Mouse (Mus musculus): ENCODE results near the gene Selenow. TPM values are rescaled to one million over a fixed set of nuclear protein-coding genes. Genes with fewer than 3 reads are reported as not detected.

The Selenow gene
- polyA plus RNA-seq, 1 experiment from 2014 or later: 235 TPM

- 0 out of 2 replicates have a peak overlapping the region, but pooled peaks have one; percentile 65 for H3K4me2 ChIP-seq (ENCODE audit: low read depth, low read length)
- no peaks in the 10 kb centered on the region for H3K9me3 ChIP-seq (replicated peaks; ENCODE audit: control insufficient read depth, low read length)
- H3K4me3 ChIP-seq (ENCODE audit: low read depth, low read length): no peak overlapping the region
- peaks cover 1% of the 10 kb centered on the region; the same call in 1 of the 2 replicates for H3K36me3 ChIP-seq (ENCODE audit: control insufficient read depth, insufficient read depth)
- peaks cover 3% of the 10 kb centered on the region; the same call in 1 of the 2 replicates for H3K27me3 ChIP-seq (ENCODE audit: control insufficient read depth, insufficient read depth, low read depth, low read length)
- WGBS (ENCODE audit: insufficient replicate concordance): 44% methylated on average over 7 of the region's 7 CpGs
- no peak overlapping the region for H3K27ac ChIP-seq (ENCODE audit: low read length)
- no peak overlapping the region for H3K9ac ChIP-seq (ENCODE audit: low read depth, low read length)
- peaks cover 69% of the 10 kb centered on the region for H3K4me1 ChIP-seq (ENCODE audit: control insufficient read depth, low read depth, low read length)
- no peak for ATAC-seq (ENCODE audit: low read depth)
These were observed 27.1 kb upstream of the Selenow start for GRCm38 (mm10) chr7:15949216-15949790.

GRCm38 (mm10) chr7:15948381-15948941, 26.3 kb upstream of the Selenow start:
- Histone ChIP-seq H3K4me3 (ENCODE audit: low read depth, low read length) (peak overlapping the region; percentile 44), H3K9ac (ENCODE audit: low read depth, low read length) (peak overlapping the region; percentile 63), H3K9me3 (replicated peaks; ENCODE audit: control insufficient read depth, low read length) (no peaks in the 10 kb centered on the region), H3K27ac (ENCODE audit: low read length) (peak overlapping the region; percentile 65), H3K4me1 (ENCODE audit: control insufficient read depth, low read depth, low read length) (peaks cover 62% of the 10 kb centered on the region), H3K4me2 (ENCODE audit: low read depth, low read length) (peak overlapping the region; percentile 65), H3K36me3 (ENCODE audit: control insufficient read depth, insufficient read depth) (peaks cover 10% of the 10 kb centered on the region), H3K27me3 (ENCODE audit: control insufficient read depth, insufficient read depth, low read depth, low read length) (peaks cover 3% of the 10 kb centered on the region; the same call in 1 of the 2 replicates)
- ATAC-seq (ENCODE audit: low read depth): peak; percentile 60
- WGBS (ENCODE audit: insufficient replicate concordance): 2% methylated on average over 23 of the region's 23 CpGs

- no peak overlapping the region; the same call in 1 of the 2 replicates for H3K9ac ChIP-seq (ENCODE audit: low read depth, low read length)
- no peak overlapping the region for H3K4me3 ChIP-seq (ENCODE audit: low read depth, low read length)
- 21% methylated on average over 4 of the region's 4 CpGs for WGBS (ENCODE audit: insufficient replicate concordance)
- H3K27ac ChIP-seq (ENCODE audit: low read length): peak overlapping the region; percentile 65
- H3K4me2 ChIP-seq (ENCODE audit: low read depth, low read length): peak overlapping the region; percentile 65
- H3K9me3 ChIP-seq (replicated peaks; ENCODE audit: control insufficient read depth, low read length): no peaks in the 10 kb centered on the region
- peaks cover 11% of the 10 kb centered on the region for H3K36me3 ChIP-seq (ENCODE audit: control insufficient read depth, insufficient read depth)
- no peak for ATAC-seq (ENCODE audit: low read depth)
- peaks cover 3% of the 10 kb centered on the region; the same call in 1 of the 2 replicates for H3K27me3 ChIP-seq (ENCODE audit: control insufficient read depth, insufficient read depth, low read depth, low read length)
- peaks cover 57% of the 10 kb centered on the region for H3K4me1 ChIP-seq (ENCODE audit: control insufficient read depth, low read depth, low read length)
These were observed 25.6 kb upstream of the Selenow start for GRCm38 (mm10) chr7:15947653-15948260.

- peak; percentile 90 for ATAC-seq (ENCODE audit: low read depth)
- Histone ChIP-seq H3K27ac (ENCODE audit: low read length) (peak within 1 kb of the TSS; percentile 94), H3K27me3 (ENCODE audit: control insufficient read depth, insufficient read depth, low read depth, low read length) (peaks cover 2% of the 10 kb centered on the region; the same call in 1 of the 2 replicates), H3K4me2 (ENCODE audit: low read depth, low read length) (peak within 1 kb of the TSS; percentile 67), H3K36me3 (ENCODE audit: control insufficient read depth, insufficient read depth) (peaks cover 28% of the 10 kb centered on the region), H3K4me1 (ENCODE audit: control insufficient read depth, low read depth, low read length) (peaks cover 43% of the 10 kb centered on the region), H3K9me3 (replicated peaks; ENCODE audit: control insufficient read depth, low read length) (no peaks in the 10 kb centered on the region), H3K9ac (ENCODE audit: low read depth, low read length) (peak within 1 kb of the TSS; percentile 85), H3K4me3 (ENCODE audit: low read depth, low read length) (peak within 1 kb of the TSS; percentile 85)
- WGBS (ENCODE audit: insufficient replicate concordance): 2% methylated on average over 59 of the region's 59 CpGs
These were observed 23.7 kb upstream of the Selenow start, which contains the start of gene Nop53 for GRCm38 (mm10) chr7:15945721-15946536. Nop53 (minus strand) TSS chr7:15946074.

DNA sequence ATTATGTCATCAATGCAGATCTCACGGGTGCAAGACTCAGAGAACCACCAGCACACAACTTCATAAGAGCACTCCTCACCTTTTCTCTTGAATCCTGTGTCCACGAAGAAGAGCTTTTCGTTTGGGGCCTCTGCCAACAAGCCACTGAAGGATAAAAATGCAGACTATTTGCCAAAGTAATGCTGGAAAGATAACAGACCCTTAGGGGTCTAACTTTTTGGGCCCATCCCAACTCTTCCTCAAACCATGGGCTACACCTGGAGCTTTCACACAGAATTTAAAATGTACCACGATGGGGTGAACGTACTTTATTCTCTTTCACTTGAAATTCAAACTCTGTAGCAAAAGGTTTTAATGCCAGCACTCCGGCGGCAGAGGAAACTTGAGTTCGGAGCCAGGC, 23.0 kb upstream of the Selenow start:
- peak overlapping the region; percentile 67 for H3K4me2 ChIP-seq (ENCODE audit: low read depth, low read length)
- H3K4me1 ChIP-seq (ENCODE audit: control insufficient read depth, low read depth, low read length): peaks cover 37% of the 10 kb centered on the region
- peak overlapping the region; percentile 85 for H3K9ac ChIP-seq (ENCODE audit: low read depth, low read length)
- WGBS (ENCODE audit: insufficient replicate concordance): 2% methylated on average over 8 of the region's 8 CpGs
- ATAC-seq (ENCODE audit: low read depth): no peak
- no peaks in the 10 kb centered on the region for H3K27me3 ChIP-seq (ENCODE audit: control insufficient read depth, insufficient read depth, low read depth, low read length)
- H3K36me3 ChIP-seq (ENCODE audit: control insufficient read depth, insufficient read depth): peaks cover 34% of the 10 kb centered on the region
- H3K4me3 ChIP-seq (ENCODE audit: low read depth, low read length): peak overlapping the region; percentile 85
- H3K27ac ChIP-seq (ENCODE audit: low read length): peak overlapping the region; percentile 94; the same call in 1 of the 2 replicates
- no peaks in the 10 kb centered on the region for H3K9me3 ChIP-seq (replicated peaks; ENCODE audit: control insufficient read depth, low read length)

DNA sequence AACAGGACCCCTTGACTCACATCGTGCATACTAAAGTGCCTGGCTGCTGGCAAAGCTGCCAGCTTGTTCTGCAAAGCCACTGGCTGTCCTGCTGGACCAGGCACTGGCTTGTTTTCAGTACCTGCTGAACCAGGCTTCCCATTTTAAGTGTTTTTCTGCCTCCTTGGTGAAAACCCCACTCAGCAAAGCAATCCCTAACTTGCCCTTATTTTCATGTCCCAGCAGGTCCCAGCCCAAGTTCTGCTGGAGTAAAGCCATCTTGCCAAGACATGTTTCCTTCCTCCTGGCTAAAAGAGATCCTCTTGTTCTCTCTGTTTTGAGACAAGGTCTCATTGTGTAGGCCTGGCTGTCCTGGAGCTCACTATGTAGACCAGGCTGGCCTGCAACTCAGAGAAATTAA, 22.1 kb upstream of the Selenow start:
- Histone ChIP-seq H3K9ac (ENCODE audit: low read depth, low read length) (no peak overlapping the region), H3K27ac (ENCODE audit: low read length) (no peak overlapping the region), H3K36me3 (ENCODE audit: control insufficient read depth, insufficient read depth) (peaks cover 43% of the 10 kb centered on the region), H3K4me3 (ENCODE audit: low read depth, low read length) (no peak overlapping the region), H3K4me2 (ENCODE audit: low read depth, low read length) (peak overlapping the region; percentile 67; the same call in 1 of the 2 replicates), H3K27me3 (ENCODE audit: control insufficient read depth, insufficient read depth, low read depth, low read length) (no peaks in the 10 kb centered on the region), H3K9me3 (replicated peaks; ENCODE audit: control insufficient read depth, low read length) (no peaks in the 10 kb centered on the region), H3K4me1 (ENCODE audit: control insufficient read depth, low read depth, low read length) (peaks cover 36% of the 10 kb centered on the region)
- 92% methylated on average over 1 of the region's 1 CpGs for WGBS (ENCODE audit: insufficient replicate concordance)
- no peak for ATAC-seq (ENCODE audit: low read depth)

DNA sequence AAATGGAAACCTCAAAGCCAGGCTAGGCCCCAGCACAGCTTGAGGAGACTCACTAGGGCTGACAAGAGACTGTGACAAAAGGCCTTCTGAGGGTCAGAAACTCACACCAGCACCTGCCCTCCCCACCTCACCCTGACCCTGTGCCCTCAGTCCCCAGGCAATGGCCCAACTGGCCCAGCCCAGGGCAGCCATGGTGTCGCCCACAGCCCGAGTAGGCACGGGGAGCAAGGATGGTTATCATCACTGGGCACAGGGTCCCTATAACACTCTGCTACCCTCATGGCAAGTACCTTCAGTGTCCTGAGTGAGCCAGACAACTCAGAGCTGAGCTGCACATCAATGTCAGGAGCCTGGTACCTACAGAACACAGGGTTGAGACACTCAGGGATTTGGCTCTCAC, 16.4 kb upstream of the Selenow start:
- no peak overlapping the region for H3K27ac ChIP-seq (ENCODE audit: low read length)
- 82% methylated on average over 3 of the region's 3 CpGs for WGBS (ENCODE audit: insufficient replicate concordance)
- H3K4me2 ChIP-seq (ENCODE audit: low read depth, low read length): no peak overlapping the region
- H3K4me1 ChIP-seq (ENCODE audit: control insufficient read depth, low read depth, low read length): no peaks in the 10 kb centered on the region
- H3K36me3 ChIP-seq (ENCODE audit: control insufficient read depth, insufficient read depth): peaks cover 59% of the 10 kb centered on the region
- H3K4me3 ChIP-seq (ENCODE audit: low read depth, low read length): no peak overlapping the region
- no peak overlapping the region for H3K9ac ChIP-seq (ENCODE audit: low read depth, low read length)
- ATAC-seq (ENCODE audit: low read depth): no peak
- H3K27me3 ChIP-seq (ENCODE audit: control insufficient read depth, insufficient read depth, low read depth, low read length): peaks cover 2% of the 10 kb centered on the region; the same call in 1 of the 2 replicates
- H3K9me3 ChIP-seq (replicated peaks; ENCODE audit: control insufficient read depth, low read length): no peaks in the 10 kb centered on the region

DNA sequence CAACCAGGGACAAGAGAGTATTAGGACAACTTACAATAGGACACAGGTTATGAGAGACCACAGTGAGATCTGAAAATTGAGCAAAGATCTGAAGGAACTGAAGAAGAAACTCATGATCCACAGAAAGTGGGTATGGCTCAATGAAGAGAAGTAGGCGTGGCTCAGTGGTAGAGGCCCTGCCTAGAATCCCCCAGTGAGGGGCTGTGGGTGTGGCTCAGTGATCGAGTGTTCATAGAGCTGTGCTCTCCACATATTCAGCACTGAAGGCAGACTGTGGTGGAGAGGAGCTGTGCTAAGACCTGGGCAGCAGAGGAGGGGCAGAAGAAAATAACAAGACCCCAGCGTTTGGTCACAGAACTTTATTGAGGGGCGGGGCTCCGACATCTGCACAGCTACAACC, 15.3 kb upstream of the Selenow start:
- no peaks in the 10 kb centered on the region for H3K9me3 ChIP-seq (replicated peaks; ENCODE audit: control insufficient read depth, low read length)
- peaks cover 5% of the 10 kb centered on the region; the same call in 1 of the 2 replicates for H3K27me3 ChIP-seq (ENCODE audit: control insufficient read depth, insufficient read depth, low read depth, low read length)
- no peaks in the 10 kb centered on the region for H3K4me1 ChIP-seq (ENCODE audit: control insufficient read depth, low read depth, low read length)
- H3K27ac ChIP-seq (ENCODE audit: low read length): no peak overlapping the region
- no peak overlapping the region for H3K9ac ChIP-seq (ENCODE audit: low read depth, low read length)
- H3K36me3 ChIP-seq (ENCODE audit: control insufficient read depth, insufficient read depth): peaks cover 53% of the 10 kb centered on the region
- H3K4me2 ChIP-seq (ENCODE audit: low read depth, low read length): no peak overlapping the region
- no peak for ATAC-seq (ENCODE audit: low read depth)
- no peak overlapping the region for H3K4me3 ChIP-seq (ENCODE audit: low read depth, low read length)
- 67% methylated on average over 5 of the region's 5 CpGs for WGBS (ENCODE audit: insufficient replicate concordance)
